Mouse (Mus musculus): ENCODE data around the gene Rgsl1.

DNA sequence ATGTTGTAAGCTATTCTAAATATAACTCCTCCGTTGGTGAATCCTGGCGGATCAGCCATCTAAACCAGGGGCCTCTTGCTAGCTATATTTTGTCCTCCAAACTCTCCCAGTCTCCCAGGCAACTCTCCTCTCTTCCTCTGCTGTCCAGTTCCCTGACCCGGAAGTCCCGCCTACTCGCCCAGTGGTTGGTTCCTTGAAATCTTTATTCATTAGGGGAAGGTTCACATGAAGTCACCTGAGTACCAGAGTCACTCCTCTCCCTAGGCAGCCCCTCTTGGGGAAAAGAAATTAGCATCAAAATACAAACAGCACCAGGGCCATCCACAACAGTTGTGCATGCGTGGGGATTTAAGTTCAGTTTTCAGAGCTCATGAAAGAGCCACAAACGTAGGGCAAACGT, 77.6 kb downstream of the Rgsl1 start:
- no peak for TF ChIP-seq CTCF (IDR thresholded peaks at IDR 0.05; ENCODE audit: control insufficient read depth, insufficient read depth, insufficient read length)
- no peak for TF ChIP-seq MYOG (IDR thresholded peaks at IDR 0.05; ENCODE audit: control insufficient read depth, extremely low read depth, insufficient read length)
- TF ChIP-seq MAX (IDR thresholded peaks at IDR 0.05), result no peak
- no peak for TF ChIP-seq CEBPB (IDR thresholded peaks at IDR 0.05; ENCODE audit: low read depth)
